Mouse (Mus musculus) stomach, embryonic 15.5 days (tissue): Measurements from ENCODE around the gene Dnah1. TPM values are rescaled to one million over a fixed set of nuclear protein-coding genes. Genes with fewer than 3 reads are reported as not detected.

ENCODE experiments used
- ATAC-seq: fragments of 200-750 bp; cut with Nextera tagmentation; 2 replicates; pipeline ENCODE4 v1.8.0; 2017; ENCODE audit warnings: low read depth, moderate number of reproducible peaks, moderate TSS enrichment; ENCODE audit not compliant: insufficient read depth, low FRiP score
- H3K27ac ChIP-seq: fragments of 300-500 bp; sonication (generic); 2 replicates; pipeline ENCODE4 v1.5.1; 2015; ENCODE audit warnings: mild to moderate bottlenecking, inconsistent platforms
- H3K27me3 ChIP-seq: fragments of 300-500 bp; sonication (generic); replicated peaks from 2 replicates; pipeline ENCODE4 v1.6.1; 2015; ENCODE audit warnings: inconsistent platforms
- H3K36me3 ChIP-seq: fragments of 300-500 bp; sonication (generic); 2 replicates; pipeline ENCODE4 v1.6.1; 2015; ENCODE audit warnings: inconsistent platforms
- H3K4me1 ChIP-seq: fragments of 300-500 bp; sonication (generic); 2 replicates; pipeline ENCODE4 v1.6.1; 2015; ENCODE audit warnings: inconsistent platforms
- H3K4me2 ChIP-seq: fragments of 300-500 bp; sonication (generic); 2 replicates; pipeline ENCODE4 v1.6.1; 2015; ENCODE audit warnings: mild to moderate bottlenecking, inconsistent platforms
- H3K4me3 ChIP-seq: fragments of 300-500 bp; sonication (generic); replicated peaks from 2 replicates; pipeline ENCODE4 v1.5.1; 2015; ENCODE audit warnings: inconsistent platforms
- H3K9ac ChIP-seq: fragments of 300-500 bp; sonication (generic); 2 replicates; pipeline ENCODE4 v1.6.1; 2015; ENCODE audit warnings: inconsistent platforms
- H3K9me3 ChIP-seq: fragments of 300-500 bp; sonication (generic); 2 replicates; pipeline ENCODE4 v1.6.1; 2016; ENCODE audit warnings: inconsistent platforms
- WGBS: fragments of 180-500 bp; shearing (Covaris S2); methylation state at CpG from one replicate; pipeline ENCODE4 v1.1.7; 2015; 5-methylcytosine and 5-hydroxymethylcytosine counted together
- polyA plus RNA-seq: library from polyadenylated mRNA; unstranded; fragments of >200 nt; fragmentation: Nextera tagmentation; extraction: Ambion mirVana; gene quantifications from 2 replicates; pipeline ENCODE4 v1.2.1, GENCODE M21; 2015

Dnah1 gene
- 3.5 and 4.0 TPM in 2 replicates for polyA plus RNA-seq

- Histone ChIP-seq H3K36me3 (no peaks in the 10 kb centered on the region), H3K4me1 (no peaks in the 10 kb centered on the region), H3K4me3 (peak within 1 kb of the TSS; percentile 36), H3K4me2 (peak within 1 kb of the TSS; percentile 72), H3K9me3 (no peaks in the 10 kb centered on the region), H3K27me3 (no peaks in the 10 kb centered on the region), H3K9ac (no peak within 1 kb of the TSS), H3K27ac (no peak within 1 kb of the TSS)
- ATAC-seq, result peak; percentile 73; the same call in 1 of the 2 replicates
- 26% methylated on average over 28 of the region's 28 CpGs for WGBS
Measured at GRCm38 (mm10) chr14:31323849-31324792, at the start of gene Dnah1. TSS of gene Dnah1 (minus strand) at chr14:31323896.

GRCm38 (mm10) chr14:31369377-31369776 lies 45.7 kb upstream of the Dnah1 start:
- H3K9ac ChIP-seq, result no peak overlapping the region
- H3K36me3 ChIP-seq, result peaks cover 26% of the 10 kb centered on the region; the same call in 1 of the 2 replicates
- WGBS, result 88% methylated on average over 3 of the region's 3 CpGs

GRCm38 (mm10) chr14:31367951-31368350 lies 44.3 kb upstream of the Dnah1 start:
- Histone ChIP-seq H3K4me3 (no peak overlapping the region), H3K4me2 (no peak overlapping the region), H3K9me3 (no peaks in the 10 kb centered on the region), H3K36me3 (peaks cover 28% of the 10 kb centered on the region), H3K27ac (no peak overlapping the region), H3K9ac (no peak overlapping the region), H3K4me1 (no peaks in the 10 kb centered on the region), H3K27me3 (no peaks in the 10 kb centered on the region)
- WGBS, result 87% methylated on average over 7 of the region's 7 CpGs
- no peak for ATAC-seq

More at GRCm38 (mm10) chr14:31369377-31369776, 45.7 kb upstream of the Dnah1 start:
- no peak overlapping the region for H3K27ac ChIP-seq
- H3K9me3 ChIP-seq, result no peaks in the 10 kb centered on the region
- no peak overlapping the region for H3K4me3 ChIP-seq
- no peaks in the 10 kb centered on the region for H3K4me1 ChIP-seq
- ATAC-seq, result no peak
- H3K4me2 ChIP-seq, result no peak overlapping the region
- H3K27me3 ChIP-seq, result no peaks in the 10 kb centered on the region

- no peak overlapping the region for H3K9ac ChIP-seq
- no peak overlapping the region for H3K4me2 ChIP-seq
- ATAC-seq, result no peak
- no peaks in the 10 kb centered on the region for H3K9me3 ChIP-seq
- H3K27ac ChIP-seq, result no peak overlapping the region
- peaks cover 28% of the 10 kb centered on the region for H3K36me3 ChIP-seq
- H3K4me1 ChIP-seq, result no peaks in the 10 kb centered on the region
- H3K4me3 ChIP-seq, result no peak overlapping the region
- no peaks in the 10 kb centered on the region for H3K27me3 ChIP-seq
Measured at GRCm38 (mm10) chr14:31365350-31365749, 41.7 kb upstream of the Dnah1 start.

GRCm38 (mm10) chr14:31364589-31364988 lies 40.9 kb upstream of the Dnah1 start:
- no peaks in the 10 kb centered on the region for H3K9me3 ChIP-seq
- H3K36me3 ChIP-seq, result peaks cover 25% of the 10 kb centered on the region
- no peaks in the 10 kb centered on the region for H3K27me3 ChIP-seq
- no peak overlapping the region for H3K9ac ChIP-seq
- WGBS, result 93% methylated on average over 4 of the region's 4 CpGs
- H3K4me3 ChIP-seq, result no peak overlapping the region
- no peak for ATAC-seq
- H3K4me2 ChIP-seq, result no peak overlapping the region
- no peaks in the 10 kb centered on the region for H3K4me1 ChIP-seq
- no peak overlapping the region for H3K27ac ChIP-seq

- ATAC-seq, result no peak
- no peaks in the 10 kb centered on the region for H3K27me3 ChIP-seq
- H3K4me2 ChIP-seq, result no peak overlapping the region
- H3K4me3 ChIP-seq, result no peak overlapping the region
- H3K27ac ChIP-seq, result no peak overlapping the region
- H3K36me3 ChIP-seq, result peaks cover 26% of the 10 kb centered on the region
- no peaks in the 10 kb centered on the region for H3K9me3 ChIP-seq
- 86% methylated on average over 2 of the region's 2 CpGs for WGBS
- H3K9ac ChIP-seq, result no peak overlapping the region
- H3K4me1 ChIP-seq, result no peaks in the 10 kb centered on the region
Measured at GRCm38 (mm10) chr14:31362236-31362635, 38.5 kb upstream of the Dnah1 start.

- Histone ChIP-seq H3K9ac (no peak overlapping the region), H3K9me3 (no peaks in the 10 kb centered on the region), H3K36me3 (peaks cover 20% of the 10 kb centered on the region), H3K4me2 (no peak overlapping the region), H3K4me1 (no peaks in the 10 kb centered on the region), H3K4me3 (no peak overlapping the region), H3K27ac (no peak overlapping the region), H3K27me3 (no peaks in the 10 kb centered on the region)
- WGBS, result 82% methylated on average over 1 of the region's 1 CpGs
- no peak for ATAC-seq
Measured at GRCm38 (mm10) chr14:31345367-31345766, 21.7 kb upstream of the Dnah1 start.

- no peak for ATAC-seq
- H3K9me3 ChIP-seq, result no peaks in the 10 kb centered on the region
- no peak overlapping the region for H3K27ac ChIP-seq
- no peaks in the 10 kb centered on the region for H3K4me1 ChIP-seq
- no peaks in the 10 kb centered on the region for H3K27me3 ChIP-seq
- WGBS, result 81% methylated on average over 8 of the region's 8 CpGs
- no peak overlapping the region for H3K4me2 ChIP-seq
- no peak overlapping the region for H3K9ac ChIP-seq
- H3K4me3 ChIP-seq, result no peak overlapping the region
- H3K36me3 ChIP-seq, result peaks cover 17% of the 10 kb centered on the region
Measured at GRCm38 (mm10) chr14:31343241-31343640, 19.5 kb upstream of the Dnah1 start.

GRCm38 (mm10) chr14:31337947-31338346 lies 14.3 kb upstream of the Dnah1 start:
- no peak for ATAC-seq
- Histone ChIP-seq H3K36me3 (peaks cover 1% of the 10 kb centered on the region; the same call in 1 of the 2 replicates), H3K9me3 (no peaks in the 10 kb centered on the region), H3K4me1 (no peaks in the 10 kb centered on the region; the same call in 1 of the 2 replicates), H3K4me2 (peak overlapping the region; percentile 56), H3K4me3 (peak overlapping the region; percentile 93), H3K9ac (no peak overlapping the region), H3K27me3 (no peaks in the 10 kb centered on the region), H3K27ac (no peak overlapping the region)

GRCm38 (mm10) chr14:31337406-31337805 lies 13.7 kb upstream of the Dnah1 start:
- no peaks in the 10 kb centered on the region; the same call in 1 of the 2 replicates for H3K36me3 ChIP-seq
- ATAC-seq, result no peak
- 28% methylated on average over 7 of the region's 7 CpGs for WGBS
- H3K27me3 ChIP-seq, result no peaks in the 10 kb centered on the region
- peak overlapping the region; percentile 93 for H3K4me3 ChIP-seq
- H3K27ac ChIP-seq, result peak overlapping the region; percentile 98; the same call in 1 of the 2 replicates
- no peaks in the 10 kb centered on the region for H3K9me3 ChIP-seq
- no peaks in the 10 kb centered on the region; the same call in 1 of the 2 replicates for H3K4me1 ChIP-seq
- peak overlapping the region; percentile 56 for H3K4me2 ChIP-seq
- peak overlapping the region; percentile 84; the same call in 1 of the 2 replicates for H3K9ac ChIP-seq

- Histone ChIP-seq H3K4me3 (peak within 1 kb of the TSS; percentile 93), H3K4me1 (no peaks in the 10 kb centered on the region; the same call in 1 of the 2 replicates), H3K27me3 (no peaks in the 10 kb centered on the region), H3K36me3 (no peaks in the 10 kb centered on the region; the same call in 1 of the 2 replicates), H3K9ac (peak within 1 kb of the TSS; percentile 84), H3K4me2 (peak within 1 kb of the TSS; percentile 56), H3K27ac (peak within 1 kb of the TSS; percentile 98), H3K9me3 (no peaks in the 10 kb centered on the region)
- WGBS, result under 1% methylated on average over 78 of the region's 78 CpGs
- ATAC-seq, result peak; percentile 98
Measured at GRCm38 (mm10) chr14:31336369-31337155, 12.9 kb upstream of the Dnah1 start, which contains the start of gene Capn7. TSS of gene Capn7 (plus strand) at chr14:31336638.
